Mouse (Mus musculus) neutrophil, adult 5-6 weeks (primary cell): ENCODE data around the gene Slc25a35. TPM values are rescaled to one million over a fixed set of nuclear protein-coding genes. Genes with fewer than 3 reads are reported as not detected.
A peak's percentile ranks its signal among the peaks of the same experiment; 100 is the strongest.
"Not testable (repeated sequence)": the region's sequence is repeated elsewhere in the genome, so short reads cannot be mapped to it uniquely, and the experiment has no call there.

Experiments
- ATAC-seq: fragments of 151-379, 151-347 bp; 2 replicates; pipeline ENCODE4 v1.8.0; 2017; ENCODE audit warnings: mild to moderate bottlenecking, moderate TSS enrichment; ENCODE audit not compliant: insufficient number of reproducible peaks, poor library complexity, low FRiP score, severe bottlenecking; ENCODE audit errors: extremely low read depth
- total RNA-seq: library from RNA; stranded (forward); fragments of 200-1000 nt; gene quantifications from 2 replicates; pipeline ENCODE4 v1.2.3, GENCODE M21; 2017

Gene Slc25a35
- total RNA-seq, 1 experiment from 2014 or later, result 4.7 TPM

- no peak for ATAC-seq
Observed at GRCm38 (mm10) chr11:68957308-68957707, 10.6 kb upstream of the Slc25a35 start, which contains the start of gene Arhgef15. Gene Arhgef15 (minus strand): TSS chr11:68957480.

DNA sequence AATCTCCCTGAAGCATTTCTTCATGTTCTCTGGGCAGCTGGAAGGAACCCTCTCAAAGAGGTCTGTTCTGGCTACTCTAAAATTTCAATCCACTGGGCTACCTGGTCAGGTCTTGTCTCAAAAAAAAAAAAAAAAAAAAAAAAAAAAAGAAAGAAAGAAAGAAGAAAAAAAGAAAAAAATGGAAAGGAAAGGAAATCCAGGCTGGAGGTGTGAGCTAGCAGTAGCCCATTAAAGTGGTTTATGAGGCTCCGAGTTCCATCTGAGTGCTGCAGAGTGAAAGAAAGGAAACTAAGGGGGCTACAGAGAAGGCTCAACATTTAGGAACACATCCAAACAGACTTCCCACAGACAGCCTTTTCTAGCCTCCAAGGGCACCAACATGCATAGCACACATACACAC lies 10.0 kb upstream of the Slc25a35 start:
- no peak for ATAC-seq

- ATAC-seq, result no peak
Observed at GRCm38 (mm10) chr11:68961596-68961995, 6.3 kb upstream of the Slc25a35 start.

- ATAC-seq, result not testable (repeated sequence)
Observed at GRCm38 (mm10) chr11:68962159-68962558, 5.8 kb upstream of the Slc25a35 start.

- no peak for ATAC-seq
Observed at GRCm38 (mm10) chr11:68963405-68963804, 4.5 kb upstream of the Slc25a35 start.

DNA sequence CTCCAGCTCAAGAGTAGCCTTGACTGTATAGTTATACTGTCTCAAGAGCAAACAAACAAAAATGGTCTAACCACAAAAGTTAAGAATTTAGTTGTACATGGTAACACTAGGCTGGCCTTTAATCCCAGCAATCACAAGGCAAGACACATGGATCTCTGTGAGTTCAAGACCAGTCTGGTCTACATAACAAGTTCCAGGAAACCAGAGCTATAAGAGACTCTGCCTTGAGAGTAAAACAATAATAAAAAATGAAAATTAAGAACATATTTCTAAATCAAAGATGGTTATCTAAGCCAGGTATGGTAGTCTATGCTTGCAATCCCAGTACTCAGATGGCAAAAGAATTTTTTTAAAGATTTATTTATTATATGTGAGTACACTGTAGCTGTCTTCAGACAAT lies 2.9 kb upstream of the Slc25a35 start:
- ATAC-seq, result no peak

DNA sequence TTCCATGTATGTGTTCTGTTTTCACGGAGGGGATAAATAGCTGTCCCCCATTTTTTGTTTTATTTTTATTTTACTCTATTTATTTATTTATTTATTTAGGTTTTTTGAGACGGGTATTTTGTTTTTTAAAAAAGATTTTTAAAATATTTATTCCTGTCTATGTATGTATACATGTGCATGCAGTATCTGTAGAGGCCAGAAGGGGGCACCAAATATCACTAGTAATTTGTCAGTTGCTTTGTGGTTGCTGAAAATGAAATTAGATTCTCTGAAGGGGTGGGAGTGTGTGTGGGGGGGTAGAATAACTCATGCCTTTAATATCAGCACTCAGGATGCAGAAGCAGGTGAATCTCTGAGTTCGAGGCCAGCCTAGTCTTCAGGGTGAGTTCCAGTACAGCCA lies 2.1 kb upstream of the Slc25a35 start:
- ATAC-seq, result peak; percentile 66

DNA sequence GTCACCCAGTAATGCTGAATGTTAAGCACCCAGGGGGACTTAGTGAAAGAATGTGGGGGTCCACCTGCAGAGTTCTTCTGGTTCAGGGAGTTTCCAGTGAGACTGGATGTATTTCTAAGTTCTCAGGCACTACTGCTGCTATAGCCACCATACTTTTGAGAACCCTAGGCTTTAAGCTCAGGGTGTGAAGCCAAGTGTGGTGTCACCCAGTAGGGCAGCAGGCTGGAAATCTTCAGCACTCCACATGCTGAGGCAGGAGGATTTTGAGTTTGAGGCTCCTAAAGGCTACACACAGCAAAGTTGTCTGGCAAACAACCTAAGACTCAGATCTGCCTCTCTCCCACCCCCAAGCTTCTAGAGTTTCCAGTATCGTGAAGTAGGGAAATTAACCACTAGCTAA lies 1.4 kb upstream of the Slc25a35 start:
- no peak for ATAC-seq

DNA sequence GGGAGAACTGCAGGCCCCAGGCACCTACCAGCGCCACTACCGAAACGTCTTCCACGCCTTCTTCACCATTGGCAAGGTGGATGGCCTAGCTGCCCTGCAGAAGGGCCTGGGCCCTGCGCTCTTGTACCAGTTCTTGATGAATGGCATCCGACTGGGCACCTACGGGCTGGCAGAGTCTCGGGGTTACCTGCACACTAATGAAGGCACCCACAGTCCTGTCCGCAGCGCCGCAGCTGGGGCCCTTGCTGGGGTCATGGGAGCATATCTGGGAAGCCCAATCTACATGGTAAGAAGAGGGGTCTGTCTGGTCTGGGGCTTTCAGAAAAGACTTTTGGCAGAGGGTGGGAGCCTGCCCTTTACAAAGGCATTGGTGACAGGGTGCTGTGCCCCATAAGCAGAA lies 821 bp downstream of the Slc25a35 start:
- no peak for ATAC-seq

- no peak for ATAC-seq
Observed at GRCm38 (mm10) chr11:68970232-68970631, 2.3 kb downstream of the Slc25a35 start.

DNA sequence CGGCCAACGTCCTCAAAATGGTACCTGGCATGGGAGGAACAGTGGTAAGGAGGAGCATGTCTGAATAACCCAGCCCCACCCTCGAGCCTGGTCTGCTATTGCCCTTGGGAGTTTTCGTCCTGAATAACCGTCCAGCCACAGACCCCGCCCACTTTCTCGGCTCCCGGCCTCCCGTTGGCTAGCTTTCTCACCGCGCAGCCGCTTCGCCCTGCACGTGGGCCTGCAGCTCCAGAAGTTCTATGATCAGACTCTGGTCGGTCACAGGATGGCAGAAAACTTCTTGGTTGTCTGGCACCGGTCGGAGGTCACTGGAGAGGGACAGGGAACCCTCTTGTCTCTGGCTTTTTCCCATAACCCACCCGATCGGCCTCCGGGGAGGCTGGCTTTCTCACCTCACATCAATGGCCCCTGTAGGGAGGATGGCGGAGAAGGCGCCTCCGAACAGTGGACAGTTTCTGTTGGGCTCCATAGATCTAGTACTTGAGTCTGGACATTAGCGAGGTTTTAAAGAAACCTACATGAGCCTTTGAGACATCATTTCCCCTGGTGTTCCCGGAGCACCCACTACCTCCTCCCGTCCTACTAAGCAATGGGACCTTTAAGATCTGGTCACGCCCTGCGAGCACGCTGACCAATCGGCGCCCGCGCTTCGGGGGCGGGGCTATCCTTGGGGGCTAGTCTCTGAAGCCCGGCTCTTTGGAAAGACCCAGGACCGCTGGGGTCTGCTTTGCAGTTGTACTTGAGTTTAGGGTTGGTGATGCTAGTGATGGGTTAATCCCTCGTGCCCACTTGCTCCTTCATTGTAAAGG lies 5.5 kb downstream of the Slc25a35 start:
- peak; percentile 26 for ATAC-seq

- ATAC-seq, result no peak
Observed at GRCm38 (mm10) chr11:68974059-68974450, 6.1 kb downstream of the Slc25a35 start.

- no peak for ATAC-seq
Observed at GRCm38 (mm10) chr11:68975085-68975484, 7.2 kb downstream of the Slc25a35 start, which contains the start of gene Rangrf. Gene Rangrf (minus strand): TSS chr11:68975185.

DNA sequence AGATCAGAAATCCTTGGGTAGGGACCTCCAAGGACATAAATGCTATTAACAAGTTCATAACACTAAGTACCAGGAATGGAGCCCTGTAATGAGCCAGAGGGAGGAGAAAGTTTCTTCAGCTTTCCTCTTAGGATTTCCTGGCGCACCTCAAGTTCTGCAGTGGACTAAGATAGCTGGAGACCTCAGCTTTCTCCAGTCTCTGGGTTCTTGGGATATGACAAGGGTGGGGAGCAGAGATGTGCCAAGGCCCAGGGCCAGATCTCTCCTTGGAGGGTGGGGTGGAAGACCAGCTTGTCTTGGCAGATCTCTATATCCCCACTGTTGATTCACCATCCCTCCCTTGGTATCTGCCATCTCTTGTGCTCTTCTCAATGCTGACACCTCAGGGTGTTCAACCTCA lies 7.7 kb downstream of the Slc25a35 start:
- no peak for ATAC-seq

DNA sequence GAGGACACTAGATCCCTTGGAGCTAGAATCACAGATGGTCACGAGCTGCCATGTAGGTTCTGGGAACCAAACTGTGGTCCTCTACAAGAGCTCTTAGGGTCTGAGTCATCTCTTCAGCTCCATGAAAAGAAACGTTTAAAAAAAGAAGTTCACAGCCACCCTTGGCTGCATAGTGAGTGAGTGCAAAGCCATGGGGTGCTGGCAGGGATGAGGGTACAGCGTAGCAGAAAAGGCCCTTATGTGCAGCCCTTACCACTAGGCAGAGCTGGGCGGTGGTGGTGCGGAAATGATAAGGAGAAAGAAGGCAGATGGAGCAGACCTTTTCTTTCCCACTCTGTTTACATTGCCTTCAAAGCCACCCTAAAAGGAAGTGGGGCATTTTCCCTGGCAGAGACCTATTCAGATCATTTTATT lies 11.4 kb downstream of the Slc25a35 start:
- ATAC-seq, result no peak

DNA sequence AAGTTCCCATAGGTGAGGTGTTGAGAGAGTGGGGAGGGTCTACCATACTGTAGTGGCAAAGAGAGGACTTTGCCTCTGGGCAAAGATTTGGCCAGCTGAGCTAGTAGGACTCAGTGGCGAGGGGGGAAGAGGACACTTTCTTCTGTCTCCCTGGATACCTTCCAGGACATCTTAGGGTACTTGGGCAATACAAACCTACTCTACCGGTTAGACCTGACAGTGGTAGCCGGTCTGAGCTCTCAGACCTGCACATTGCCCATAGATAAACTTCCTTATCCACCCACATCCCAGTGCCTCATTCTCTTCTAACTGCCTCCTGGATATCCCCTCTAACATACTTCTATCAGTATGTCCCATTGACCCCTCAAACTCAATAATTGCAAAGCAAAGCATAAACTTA lies 13.0 kb downstream of the Slc25a35 start:
- no peak for ATAC-seq

- ATAC-seq, result peak; percentile 71
Observed at GRCm38 (mm10) chr11:68982639-68983369, 14.9 kb downstream of the Slc25a35 start.

GRCm38 (mm10) chr11:68987365-68987882 lies 19.5 kb downstream of the Slc25a35 start:
- ATAC-seq, result no peak

DNA sequence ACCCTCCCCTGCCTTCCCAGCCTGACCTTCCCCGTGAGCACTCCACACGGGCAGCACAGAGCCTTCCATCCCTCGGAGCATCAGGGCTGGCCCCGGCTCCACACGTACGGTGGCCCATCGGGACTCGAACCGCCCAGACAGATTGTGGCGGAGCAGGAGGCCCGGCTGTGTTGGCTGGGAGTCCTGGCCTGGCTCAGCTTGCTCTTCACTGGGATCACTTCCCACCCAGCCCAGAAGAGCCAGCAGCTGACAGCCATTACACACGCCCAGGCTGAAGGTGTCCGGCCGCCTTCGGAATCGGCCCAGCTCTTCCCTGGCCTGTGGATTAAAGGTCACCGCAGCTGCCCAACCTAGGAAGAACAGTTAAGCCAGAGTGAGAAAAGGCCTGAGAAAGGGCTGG lies 20.4 kb downstream of the Slc25a35 start:
- no peak for ATAC-seq

DNA sequence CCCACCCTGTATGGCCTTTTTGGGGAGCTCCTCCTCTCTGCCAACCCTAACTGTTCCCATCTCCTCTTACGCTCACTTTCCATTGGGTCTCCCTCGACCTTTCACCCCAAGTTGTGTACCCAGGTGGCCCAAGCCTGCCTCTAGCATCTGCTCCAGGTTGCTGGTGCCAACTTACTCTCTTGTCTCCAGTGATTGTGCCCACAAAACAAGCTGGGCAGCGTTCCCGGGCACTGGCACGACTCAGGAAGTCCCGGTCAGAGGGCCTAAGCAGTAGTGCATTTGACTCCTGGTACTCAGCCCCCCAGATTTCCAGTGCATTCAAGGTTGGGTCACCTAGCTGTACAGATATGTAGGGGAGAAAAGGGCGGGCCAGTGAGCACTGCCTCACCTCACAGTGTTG lies 25.2 kb downstream of the Slc25a35 start:
- no peak for ATAC-seq
